Mouse (Mus musculus) T-cell, adult 2 months (primary cell): ENCODE data around the gene Mapk12.

Experiments used
- DNase-seq: peaks from one replicate; pipeline ENCODE4 v3.0.0; 2022; ENCODE audit warnings: low spot score

The Mapk12 gene

GRCm38 (mm10) chr15:89140659-89141252 is at the start of gene Mapk12:
Gene Mapk12, minus strand, starts transcription at chr15:89140703.
- DNase-seq: no peak

DNA sequence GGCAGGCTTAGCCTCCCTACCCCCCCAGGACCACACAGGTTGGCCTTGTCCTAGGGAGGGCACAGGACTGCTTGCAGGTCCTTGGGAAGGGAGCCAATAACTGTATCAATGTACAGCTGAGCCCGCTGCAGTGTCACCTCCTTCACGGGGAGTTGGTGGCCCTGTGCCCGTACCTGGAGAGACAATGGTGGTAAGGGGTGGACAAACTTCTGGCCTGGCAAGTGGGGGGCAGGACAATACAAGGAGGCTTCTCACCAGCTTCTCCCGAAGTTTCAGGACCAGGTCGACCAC is 44.4 kb upstream of the Mapk12 start:
- DNase-seq: no peak

- DNase-seq: no peak
These were observed 43.8 kb upstream of the Mapk12 start for GRCm38 (mm10) chr15:89184141-89184936.

- no peak for DNase-seq
These were observed 42.3 kb upstream of the Mapk12 start for GRCm38 (mm10) chr15:89182842-89183241.

DNA sequence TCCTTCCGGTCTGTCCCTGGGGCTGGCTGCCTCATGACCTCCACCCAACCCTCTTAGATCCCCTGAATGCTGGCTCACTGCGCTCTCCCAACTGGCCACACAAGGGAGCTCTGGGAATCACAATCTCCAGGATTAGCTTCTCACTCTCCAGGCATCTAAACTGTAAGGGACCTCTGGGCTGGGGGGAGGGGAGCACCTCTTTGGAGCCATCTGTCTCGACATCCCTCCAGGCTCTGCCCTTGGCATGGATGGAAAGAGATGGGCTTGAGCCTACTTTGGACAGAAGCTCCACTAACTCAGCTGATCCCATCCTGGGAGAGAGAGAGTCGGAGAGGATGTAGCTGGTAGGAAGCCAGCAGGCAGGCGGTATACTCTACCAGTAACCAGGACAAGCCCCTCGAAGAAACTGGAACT is 41.8 kb upstream of the Mapk12 start:
- DNase-seq: no peak

GRCm38 (mm10) chr15:89181561-89182270 is 41.2 kb upstream of the Mapk12 start:
- no peak for DNase-seq

DNA sequence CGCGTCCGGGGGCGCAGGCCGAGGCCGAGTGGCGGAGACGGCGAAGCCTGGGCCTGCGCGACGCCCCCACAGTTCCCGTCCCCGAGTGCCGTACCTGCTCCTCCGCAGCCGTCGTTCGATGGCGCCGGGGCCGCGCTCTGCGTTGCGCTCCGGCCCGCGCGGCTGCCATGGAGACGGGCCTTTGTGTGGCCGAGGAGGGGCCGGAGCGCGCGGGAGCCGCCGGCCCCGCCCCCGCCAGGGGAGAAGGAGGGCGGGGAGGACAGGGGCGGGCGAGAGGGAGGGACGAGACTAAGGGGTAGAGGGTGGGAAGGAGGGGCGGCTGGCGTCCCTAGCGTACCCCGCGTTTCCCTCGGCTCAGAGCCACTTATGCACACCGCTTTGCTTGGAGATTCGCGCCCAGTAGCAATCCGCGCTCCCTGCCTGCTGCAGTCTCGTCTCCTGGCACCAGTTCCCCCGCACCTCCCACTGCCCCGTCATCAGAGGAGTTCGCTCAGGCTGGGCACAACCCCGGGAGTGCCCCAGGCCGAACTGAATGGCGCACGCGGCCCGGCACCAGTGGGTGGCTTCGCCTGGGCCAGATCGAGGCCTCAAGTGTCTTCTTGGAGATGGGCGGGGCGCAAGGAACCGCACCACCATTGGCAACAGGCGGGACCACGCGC is 40.2 kb upstream of the Mapk12 start, which contains the start of gene Plxnb2:
Plxnb2 (minus strand) TSS at position 218 of the 659 bp plus-strand sequence.
- no peak for DNase-seq

- no peak for DNase-seq
These were observed 39.6 kb upstream of the Mapk12 start for GRCm38 (mm10) chr15:89180081-89180541.

DNA sequence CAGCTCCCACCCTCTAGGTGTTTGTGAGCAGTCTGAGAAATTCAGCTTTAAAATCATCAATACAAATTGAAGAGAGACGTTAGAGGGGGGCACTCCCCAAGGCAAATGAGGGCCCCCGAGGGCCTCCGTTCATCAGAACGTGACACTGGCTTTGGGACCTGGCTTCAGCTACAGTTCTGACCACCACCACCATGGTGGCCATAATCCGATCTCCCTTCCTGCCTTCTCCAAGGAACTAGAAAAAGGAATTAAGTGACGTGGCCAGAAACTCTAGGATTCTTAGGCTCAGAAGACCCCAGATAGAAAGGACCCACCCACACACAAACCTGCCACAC is 39.1 kb upstream of the Mapk12 start:
- no peak for DNase-seq

DNA sequence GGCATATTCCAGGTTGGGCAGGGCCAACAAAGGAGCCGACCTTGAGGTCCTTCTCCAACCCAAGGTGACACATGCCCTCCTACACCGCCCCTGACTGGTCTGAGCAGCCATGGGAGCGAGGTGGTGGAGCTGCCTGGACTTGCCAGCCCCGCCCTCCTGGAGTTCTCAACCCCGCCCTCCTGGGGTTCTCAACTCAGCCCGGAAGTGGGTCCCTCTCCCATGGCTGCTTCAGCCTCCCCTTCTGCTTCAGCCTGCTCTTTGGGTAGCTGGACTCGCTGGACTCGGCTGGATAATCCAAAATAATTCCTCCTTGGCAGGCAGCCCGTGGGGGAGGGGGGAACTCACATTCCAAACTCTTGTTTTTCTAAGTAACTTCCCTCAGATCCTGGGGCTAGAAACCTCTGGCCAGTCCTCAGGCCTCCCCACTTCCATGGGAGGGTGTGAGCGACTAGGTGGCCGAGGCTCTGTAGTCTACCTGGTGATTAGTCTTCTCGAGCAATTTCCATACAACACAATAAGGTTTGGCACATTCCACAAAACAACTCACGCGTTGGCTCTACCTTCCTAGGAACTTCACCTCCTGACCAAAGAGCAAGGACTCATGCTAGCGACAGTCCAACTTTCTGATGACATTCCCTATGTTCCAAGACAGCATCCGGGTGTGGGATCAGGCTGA is 38.6 kb upstream of the Mapk12 start:
- no peak for DNase-seq

- DNase-seq: no peak
These were observed 37.9 kb upstream of the Mapk12 start for GRCm38 (mm10) chr15:89178260-89178860.

DNA sequence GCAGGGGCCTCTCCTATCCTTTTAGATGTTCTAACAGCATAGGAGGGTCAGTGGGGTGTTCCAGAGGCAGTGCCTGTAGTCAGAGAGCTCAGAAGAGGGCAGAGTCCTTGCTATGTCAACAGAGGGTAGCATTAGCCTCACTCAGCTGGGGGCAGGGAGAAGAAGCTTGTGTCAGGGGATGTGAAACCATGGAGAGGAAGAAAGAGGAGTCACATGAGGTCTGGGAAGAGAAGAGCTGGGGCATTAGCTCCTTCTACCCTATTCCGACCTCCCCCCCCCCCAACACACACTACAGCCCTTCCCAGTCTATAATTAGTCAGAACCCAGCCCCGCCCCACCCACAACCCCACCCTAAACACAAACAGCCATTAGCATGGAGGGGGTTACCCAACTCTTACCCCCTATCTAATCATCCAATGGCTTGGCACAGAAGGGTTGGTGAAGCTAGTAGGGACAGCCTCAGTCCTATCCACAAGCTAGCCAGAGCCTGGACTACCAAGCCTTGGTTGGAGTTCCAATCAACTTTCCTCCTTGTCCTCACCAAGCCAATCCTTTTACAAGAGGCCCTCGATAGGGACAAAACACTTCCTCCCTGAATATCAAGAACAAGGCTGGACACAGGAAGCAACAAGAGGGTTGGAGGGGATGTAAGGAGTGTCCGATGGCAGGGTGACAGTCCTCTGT is 37.2 kb upstream of the Mapk12 start:
- DNase-seq: no peak

DNA sequence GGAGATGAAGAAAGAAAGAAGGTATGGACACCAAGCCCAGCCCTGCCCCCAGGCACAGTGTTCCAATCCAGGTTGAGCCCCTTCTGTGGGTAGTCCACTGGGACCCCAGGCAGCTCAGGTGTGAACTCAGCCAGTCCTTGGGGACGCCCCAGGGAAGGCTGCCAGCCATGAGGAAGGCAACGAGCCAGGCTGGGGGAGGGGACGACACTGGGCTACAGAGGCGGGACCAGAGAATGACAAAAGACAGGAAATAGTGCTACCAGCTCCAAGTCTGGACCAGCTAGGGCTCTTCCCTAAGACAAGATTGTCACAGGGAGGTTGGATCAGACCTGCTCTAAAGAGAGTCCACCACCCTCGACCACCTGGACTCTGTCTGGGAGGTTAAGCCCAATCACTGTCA is 36.6 kb upstream of the Mapk12 start:
- no peak for DNase-seq

GRCm38 (mm10) chr15:89175411-89176155 is 35.1 kb upstream of the Mapk12 start:
- no peak for DNase-seq

- DNase-seq: no peak
These were observed 34.4 kb upstream of the Mapk12 start for GRCm38 (mm10) chr15:89174889-89175339.

DNA sequence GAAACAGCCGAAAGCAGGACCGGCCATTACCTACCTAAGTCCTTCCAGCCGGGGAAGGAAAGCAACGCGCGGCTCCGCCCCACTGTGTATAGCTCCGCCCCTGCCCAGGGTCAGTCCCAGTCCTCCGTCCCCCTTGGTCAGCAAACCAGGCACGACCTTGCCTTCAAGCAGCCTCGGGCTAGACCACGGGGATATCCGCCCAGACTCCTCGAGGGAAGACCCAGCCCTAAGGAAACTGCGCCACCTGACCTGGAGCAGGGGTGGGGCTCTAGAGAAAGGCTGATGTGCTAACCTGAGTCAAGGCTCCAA is 33.4 kb upstream of the Mapk12 start:
- DNase-seq: no peak

DNA sequence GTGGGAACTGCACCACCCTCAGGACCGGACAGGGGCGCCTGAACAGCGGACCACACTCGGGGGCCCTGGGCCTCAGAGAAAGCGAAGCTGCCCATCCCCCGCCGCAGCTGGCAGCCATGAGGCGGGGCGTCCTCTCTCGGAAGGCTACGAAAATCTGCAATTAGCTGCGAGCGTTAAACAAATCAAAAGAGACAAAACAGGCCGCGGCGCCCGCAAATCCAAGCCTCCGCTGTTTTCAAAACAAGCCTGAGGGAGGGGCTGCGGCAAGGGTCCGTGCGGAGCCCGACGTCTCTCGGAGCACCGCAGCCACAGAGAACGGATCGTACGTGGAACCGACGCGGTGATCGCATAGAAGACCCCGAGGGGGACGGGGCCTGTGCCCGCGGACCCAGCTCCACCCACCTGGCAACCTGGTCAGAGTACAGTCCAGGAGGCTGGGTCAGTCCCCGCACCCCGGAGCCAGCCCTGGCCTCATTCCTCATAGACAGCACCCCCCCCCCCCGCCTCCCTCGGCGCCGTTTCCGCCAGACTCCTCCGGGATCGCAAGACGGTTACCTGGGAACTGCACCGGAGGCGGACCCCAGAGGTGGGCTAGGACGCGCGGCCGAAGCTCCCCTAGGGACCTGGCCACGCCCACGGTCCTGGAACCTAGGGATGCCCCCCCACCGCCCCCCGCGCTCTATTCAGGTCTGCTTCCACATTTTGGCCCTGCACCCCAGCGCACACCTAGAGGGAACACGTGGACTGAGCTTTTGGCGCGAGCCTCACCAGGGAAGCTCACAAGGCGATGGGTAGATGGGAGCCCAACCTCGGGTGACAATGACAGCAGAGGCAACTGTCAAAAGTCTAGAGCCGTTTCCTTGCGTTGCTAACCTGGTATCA is 32.8 kb upstream of the Mapk12 start:
- no peak for DNase-seq

DNA sequence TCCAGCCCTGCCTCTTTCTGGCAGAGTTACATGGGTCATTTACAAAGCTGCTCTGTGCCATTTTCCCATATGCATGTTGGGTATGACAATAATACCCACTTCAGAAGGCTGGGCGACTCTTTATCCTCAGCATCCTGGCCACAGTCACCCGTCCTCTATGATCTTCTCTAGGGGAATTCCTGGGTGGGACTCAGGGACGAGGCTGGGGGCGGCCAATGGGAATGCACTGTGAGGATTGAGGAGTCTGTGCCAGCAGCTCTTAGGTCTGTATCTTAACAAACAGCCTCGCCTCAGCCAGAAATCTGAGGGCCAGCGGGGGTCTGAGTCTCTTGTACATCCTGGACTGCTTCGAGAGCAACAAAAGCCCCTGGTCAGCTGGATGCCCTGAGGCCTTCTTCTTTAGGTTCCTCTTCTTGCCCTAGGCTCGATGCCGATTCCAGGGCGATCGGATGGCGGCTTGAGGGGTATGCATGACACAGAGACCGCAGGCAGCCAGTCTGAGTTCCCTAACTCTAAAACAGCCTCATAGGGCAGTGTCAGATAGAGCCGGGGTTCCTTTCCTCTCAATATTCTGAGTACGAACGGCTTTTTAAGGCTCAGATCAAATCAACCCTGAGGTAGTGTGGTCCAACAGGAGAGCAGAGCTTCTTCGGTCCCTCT is 31.9 kb upstream of the Mapk12 start:
- no peak for DNase-seq

- no peak for DNase-seq
These were observed 31.1 kb upstream of the Mapk12 start for GRCm38 (mm10) chr15:89171526-89172051.
